Mouse (Mus musculus) mammary gland, adult 2 months (tissue): ENCODE results near the gene Snai3. TPM values are rescaled to one million over a fixed set of nuclear protein-coding genes. Genes with fewer than 3 reads are reported as not detected.

ENCODE experiments used
- polyA plus RNA-seq: library from polyadenylated mRNA; depleted of rRNA; stranded (reverse); fragments of >200 nt; gene quantifications from 2 replicates; pipeline ENCODE4 v1.2.3, GENCODE M21; 2012; ENCODE audit warnings: low replicate concordance; rRNA removed

The Snai3 gene
- polyA plus RNA-seq = 7.1 and 8.1 TPM in 2 replicates

DNA sequence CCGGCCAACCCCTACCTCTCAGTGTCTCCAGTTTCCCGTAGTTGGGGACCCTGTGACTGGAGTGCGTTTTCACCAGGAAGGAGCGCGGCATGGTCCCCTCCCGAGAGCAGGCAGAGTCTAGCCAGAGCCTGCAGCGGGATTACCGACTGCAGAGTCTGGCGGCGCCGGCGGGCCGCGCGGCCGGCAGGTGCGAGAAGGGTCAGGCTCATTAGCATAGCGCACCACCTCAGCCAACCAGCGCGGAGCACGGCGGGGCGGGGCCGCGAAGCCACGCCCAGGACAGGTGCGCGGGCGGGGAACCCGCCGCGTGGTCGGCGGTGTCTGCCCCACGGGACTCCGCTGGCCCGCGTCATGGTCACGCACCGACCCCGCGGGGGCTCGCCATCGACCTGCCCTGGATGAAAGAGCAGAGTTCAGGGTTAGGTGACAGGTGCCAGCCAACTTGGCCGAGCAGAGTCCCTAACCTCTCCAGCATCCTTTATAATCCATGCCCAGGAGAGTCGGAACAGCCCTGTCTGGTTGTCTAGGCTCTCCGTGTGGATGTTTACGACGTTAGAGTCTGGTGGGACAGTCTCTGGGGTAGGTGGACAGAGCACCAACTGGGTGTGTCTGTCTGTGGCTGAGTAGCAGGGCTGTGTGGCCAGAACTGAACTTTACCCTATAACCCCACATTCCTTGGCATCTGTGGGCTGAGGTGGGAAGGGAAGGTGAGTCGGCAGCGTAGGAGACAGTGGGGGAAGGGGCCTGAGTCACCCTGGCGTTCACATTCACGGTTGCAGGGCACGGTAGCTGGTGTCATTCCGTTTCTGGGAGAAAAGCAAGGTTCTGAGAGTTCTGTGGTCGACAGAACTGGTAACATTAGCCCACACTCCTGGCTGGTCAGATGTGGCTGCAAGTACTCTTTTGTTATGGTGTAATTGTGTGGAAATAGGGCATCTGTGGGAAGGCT is at the start of gene Snai3:
Gene Snai3 (minus strand): TSS at position 210 of the 949 bp plus-strand sequence.

GRCm38 (mm10) chr8:122475580-122476320 is 15.2 kb upstream of the Snai3 start, which contains the start of the genes Rnf166 and Ctu2:
Gene Rnf166 (minus strand): TSS chr8:122476064.
Gene Ctu2 (plus strand): TSS chr8:122476143.

GRCm38 (mm10) chr8:122443262-122444006 is 17.1 kb downstream of the Snai3 start, which contains the start of gene Mvd:
Gene Mvd (minus strand): TSS chr8:122443422.

DNA sequence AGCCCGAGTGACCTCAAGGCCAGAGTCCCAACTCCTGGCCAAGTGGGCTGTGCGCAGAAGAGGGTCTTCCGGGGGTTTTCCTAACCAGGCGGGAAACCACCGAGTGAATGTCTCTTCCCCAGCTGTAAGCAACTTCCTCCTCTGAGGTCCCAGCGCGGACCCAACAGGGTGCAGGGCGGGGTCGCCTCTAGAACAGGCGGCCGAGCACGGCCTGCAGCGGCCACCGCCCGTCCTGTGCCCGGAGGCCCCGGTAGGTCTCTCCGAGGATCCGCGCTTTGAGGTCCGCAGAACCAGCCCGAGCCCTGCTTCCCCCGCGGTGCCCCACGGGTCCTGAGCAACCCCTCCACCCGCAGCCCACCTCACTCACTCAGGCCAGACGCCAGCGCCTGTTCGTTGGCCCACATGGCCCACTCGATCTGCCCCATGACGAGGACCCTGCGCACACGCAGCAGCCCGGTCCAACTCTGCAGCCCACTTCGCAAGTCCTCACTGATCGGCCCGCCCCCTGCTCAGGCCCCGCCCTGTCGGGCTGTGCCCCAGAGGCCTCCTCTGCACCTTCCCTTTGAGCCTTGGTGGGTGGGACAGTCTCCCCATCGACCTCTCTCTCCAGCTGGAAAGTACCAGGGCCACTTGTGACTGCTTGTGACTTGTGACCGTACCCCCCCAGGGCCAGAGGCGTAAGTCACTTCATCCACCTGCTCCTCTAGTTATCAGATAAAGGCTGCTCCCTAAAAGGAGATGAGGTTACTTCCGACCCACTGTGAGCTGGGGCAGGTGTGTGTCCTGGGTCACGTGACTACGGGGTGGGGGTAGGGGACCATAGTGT is 27.9 kb downstream of the Snai3 start, which contains the start of gene Cyba:
Gene Cyba (minus strand): TSS at position 488 of the 826 bp plus-strand sequence.

GRCm38 (mm10) chr8:122421376-122422070 is 39.0 kb downstream of the Snai3 start, which contains the start of gene Il17c:
Gene Il17c (plus strand): TSS chr8:122422020.

Other genes with a start within 250 kb of the Snai3 start
- 23.9 and 56.9 TPM in 2 replicates for gene Zfpm1, start 178.6 kb downstream of the Snai3 start, polyA plus RNA-seq
- not detected in 2 replicates for gene Trhr2, start 100.0 kb downstream of the Snai3 start, polyA plus RNA-seq
- gene Zc3h18, start 84.1 kb downstream of the Snai3 start, polyA plus RNA-seq = 19.4 and 33.3 TPM in 2 replicates
- 0.24 and 0.84 TPM in 2 replicates for gene Il17c, start 38.7 kb downstream of the Snai3 start, polyA plus RNA-seq
- 239 and 467 TPM in 2 replicates for gene Cyba, start 27.8 kb downstream of the Snai3 start, polyA plus RNA-seq
- gene Mvd, start 17.3 kb downstream of the Snai3 start, polyA plus RNA-seq = 34.7 and 40.7 TPM in 2 replicates
- gene Rnf166, start 15.3 kb upstream of the Snai3 start, polyA plus RNA-seq = 114 and 121 TPM in 2 replicates
- 28.3 and 43.6 TPM in 2 replicates for gene Ctu2, start 15.4 kb upstream of the Snai3 start, polyA plus RNA-seq
- gene Piezo1, start 90.6 kb upstream of the Snai3 start, polyA plus RNA-seq = 119 and 150 TPM in 2 replicates
- 15.1 and 45.5 TPM in 2 replicates for gene Cdt1, start 107.3 kb upstream of the Snai3 start, polyA plus RNA-seq
- 101 and 127 TPM in 2 replicates for gene Aprt, start 116.2 kb upstream of the Snai3 start, polyA plus RNA-seq
- 14.4 and 14.9 TPM in 2 replicates for gene Galns, start 150.7 kb upstream of the Snai3 start, polyA plus RNA-seq
- 120 and 189 TPM in 2 replicates for gene Trappc2l, start 150.9 kb upstream of the Snai3 start, polyA plus RNA-seq
- not detected in 2 replicates for gene Pabpn1l, start 162.0 kb upstream of the Snai3 start, polyA plus RNA-seq
- 15.8 and 24.7 TPM in 2 replicates for gene Cbfa2t3, start 238.4 kb upstream of the Snai3 start, polyA plus RNA-seq